ENCODE assay signal across 13 mouse cellular contexts in genomic region chr5:141136239-141136638, GRCm38 (mm10).
"Had no signal": no experiment of that assay in that cellular context is flagged by ENCODE, and none has a peak within 500 bp of the region (broad histone marks: within the 10 kb centered on the region; RNA-seq: fewer than 3 reads in every experiment).

No protein-coding gene starts in this region.

- DNase-seq: kidney, adult 2 months; kidney, postnatal 10 days; layer of hippocampus, adult 9-11 months; liver, embryonic 13.5 days; lung, adult 2 months; lung, postnatal 14 days; lung, postnatal 4 days; midbrain, embryonic 14.5 days; thymus, postnatal 36 days had no signal

- H3K4me1 ChIP-seq: intestine, embryonic 15.5 days; liver, embryonic 13.5 days had no signal

- ATAC-seq: intestine, embryonic 15.5 days had no signal

- H3K4me3 ChIP-seq: intestine, embryonic 15.5 days; layer of hippocampus, adult 2 months; limb, embryonic 15.5 days; liver, embryonic 13.5 days had no signal

- H3K27me3 ChIP-seq: intestine, embryonic 15.5 days; limb, embryonic 15.5 days; liver, embryonic 13.5 days had no signal

- H3K36me3 ChIP-seq: intestine, embryonic 15.5 days; limb, embryonic 15.5 days; liver, embryonic 13.5 days had no signal

- H3K9me3 ChIP-seq: intestine, embryonic 15.5 days; limb, embryonic 15.5 days; liver, embryonic 13.5 days had no signal

- H3K27ac ChIP-seq: intestine, embryonic 15.5 days; layer of hippocampus, adult 2 months; limb, embryonic 15.5 days; liver, embryonic 13.5 days had no signal

- H3K4me2 ChIP-seq: intestine, embryonic 15.5 days; limb, embryonic 15.5 days; liver, embryonic 13.5 days; midbrain, embryonic 11.5 days had no signal

- H3K9ac ChIP-seq: intestine, embryonic 15.5 days; limb, embryonic 15.5 days; liver, embryonic 13.5 days had no signal
